Mouse (Mus musculus) heart, postnatal 4 days (tissue): ENCODE data around the gene Riok2. TPM values are rescaled to one million over a fixed set of nuclear protein-coding genes. Genes with fewer than 3 reads are reported as not detected.
"Not testable (repeated sequence)": the region's sequence is repeated elsewhere in the genome, so short reads cannot be mapped to it uniquely, and the experiment has no call there.

ENCODE experiments used
- DNase-seq: peaks from one replicate; pipeline ENCODE4 v3.0.0; 2021
- total RNA-seq, 2 experiments: library from RNA; stranded (reverse); gene quantifications; 2 replicates each; pipeline ENCODE4 v1.2.3; 2021

Gene Riok2
- total RNA-seq, result 10 to 100 TPM; 20.3 to 21.3 TPM

DNA sequence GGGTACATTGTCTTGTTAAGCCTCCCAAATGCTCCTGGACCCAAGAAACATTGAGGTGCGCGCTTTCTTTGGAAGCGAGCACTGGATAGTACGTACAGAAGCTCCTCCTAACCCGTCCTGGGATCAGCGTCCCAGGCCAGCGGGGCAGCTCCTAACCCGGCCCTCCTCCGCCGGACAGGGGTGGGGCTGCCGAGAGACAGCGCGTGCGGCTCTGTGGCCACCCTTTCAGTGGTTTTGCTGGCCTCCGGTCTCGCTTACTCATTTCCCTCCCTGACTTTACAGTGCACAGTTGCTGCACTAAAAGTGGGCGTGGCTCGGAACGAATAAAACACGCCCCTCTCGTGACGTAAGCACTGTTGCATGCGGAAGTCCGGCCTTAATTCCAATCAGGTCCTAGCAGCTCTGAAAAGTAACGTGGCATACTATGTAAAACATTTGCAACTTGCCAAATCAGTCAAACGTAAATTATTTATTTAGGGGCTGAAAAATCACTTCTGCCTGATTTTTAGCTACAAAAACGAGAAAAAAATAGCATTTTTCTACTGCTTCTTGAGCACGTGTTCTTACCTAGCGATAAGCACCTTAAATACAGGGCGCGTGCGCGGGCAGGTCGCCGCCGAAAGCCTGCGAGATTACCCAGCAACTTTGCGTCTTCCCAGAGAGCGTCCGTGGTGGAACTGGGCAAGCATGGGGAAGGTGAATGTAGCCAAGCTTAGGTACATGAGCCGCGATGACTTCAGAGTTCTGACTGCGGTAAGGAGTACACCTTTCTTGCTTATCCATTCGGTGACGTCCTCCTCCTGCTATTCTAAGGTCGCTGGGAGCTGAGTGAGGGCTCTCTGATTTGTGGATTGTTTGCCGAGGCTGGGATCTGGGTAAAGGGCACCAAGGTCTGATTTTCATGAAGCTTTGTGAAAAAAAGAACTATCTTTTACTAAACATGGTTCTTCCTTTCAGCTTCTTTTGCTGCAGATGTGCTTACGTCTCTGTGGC is at the start of gene Riok2:
Riok2 (plus strand) TSS at position 392 of the 993 bp plus-strand sequence.
- DNase-seq, result peak; percentile 96

DNA sequence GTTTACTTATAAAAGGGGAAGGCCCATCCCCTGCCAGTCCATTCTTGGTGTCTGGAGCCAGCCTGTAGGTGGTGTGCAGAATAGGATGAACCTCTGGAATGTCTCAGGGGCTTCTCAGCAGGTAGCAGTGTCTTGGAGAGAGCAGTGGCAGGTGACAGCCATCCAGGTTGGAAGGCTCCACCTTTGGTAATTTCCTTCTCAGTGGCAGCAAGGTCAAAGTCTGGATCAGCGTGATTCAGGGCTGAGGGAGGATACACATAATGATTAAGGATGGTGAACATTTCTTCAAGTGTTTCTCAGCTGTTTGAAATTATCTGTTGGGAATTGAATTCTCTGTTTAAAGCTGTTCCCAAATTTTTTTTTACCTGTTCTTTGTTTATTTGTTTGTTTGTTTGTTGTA is 48.1 kb upstream of the Riok2 start:
- not testable (repeated sequence) for DNase-seq

DNA sequence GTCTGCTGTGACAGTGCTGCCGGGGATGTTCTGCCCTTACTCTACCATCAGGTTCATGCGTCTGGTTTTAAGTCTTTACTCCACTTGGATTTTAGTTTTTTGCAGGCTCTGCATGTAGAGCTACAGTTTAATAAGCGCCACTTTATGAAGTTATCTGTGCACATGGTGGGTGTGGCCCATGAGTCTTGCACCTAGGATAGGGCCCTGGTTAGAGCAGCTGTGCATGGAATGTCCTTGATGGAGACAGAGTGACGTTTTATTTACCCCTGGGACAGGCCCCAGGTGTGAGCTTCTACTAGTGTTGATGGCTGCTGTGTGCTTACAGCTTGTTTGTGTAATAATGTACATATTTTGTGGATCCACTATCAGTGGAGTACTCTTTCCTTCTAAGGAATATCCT is 47.5 kb upstream of the Riok2 start:
- no peak for DNase-seq

DNA sequence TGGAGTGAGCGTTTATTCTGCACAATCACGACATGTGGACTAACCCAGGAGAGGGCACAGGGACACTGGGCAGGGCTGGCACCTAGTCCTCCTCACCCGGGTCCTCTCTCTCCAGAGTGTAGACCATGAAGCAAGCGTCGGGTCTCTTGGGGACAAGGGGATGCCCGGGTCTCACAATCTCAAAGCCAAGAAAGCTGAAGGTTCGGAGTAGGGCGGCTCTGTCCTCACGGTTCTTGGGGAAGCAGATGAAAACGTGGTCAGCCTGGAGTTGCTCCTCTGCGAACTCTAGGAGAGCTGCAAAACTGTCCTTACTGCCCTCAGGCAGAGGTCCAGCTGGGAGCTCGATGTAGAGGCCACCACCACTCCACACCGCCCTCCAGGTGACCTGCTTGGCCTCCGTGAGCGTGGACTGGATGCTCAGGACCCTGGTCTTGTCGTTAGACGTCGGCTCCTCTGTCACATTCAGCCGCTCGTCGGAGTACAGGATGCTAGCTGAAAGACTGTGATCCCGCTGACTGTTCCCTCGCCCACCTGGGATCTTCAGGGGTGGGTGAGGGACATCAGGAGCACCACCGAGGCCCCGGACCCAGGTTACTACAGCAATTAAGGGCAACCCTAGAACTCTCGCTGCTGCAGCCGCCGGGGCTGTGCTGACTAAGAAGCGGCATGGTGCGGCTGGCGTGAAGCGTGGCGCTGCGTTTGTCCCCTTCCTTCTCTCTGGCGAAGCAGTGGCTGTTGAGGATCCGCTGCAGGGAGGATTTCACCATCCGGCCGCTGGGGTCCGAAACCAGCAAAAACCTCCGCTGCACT is 28.5 kb upstream of the Riok2 start:
- not testable (repeated sequence) for DNase-seq

DNA sequence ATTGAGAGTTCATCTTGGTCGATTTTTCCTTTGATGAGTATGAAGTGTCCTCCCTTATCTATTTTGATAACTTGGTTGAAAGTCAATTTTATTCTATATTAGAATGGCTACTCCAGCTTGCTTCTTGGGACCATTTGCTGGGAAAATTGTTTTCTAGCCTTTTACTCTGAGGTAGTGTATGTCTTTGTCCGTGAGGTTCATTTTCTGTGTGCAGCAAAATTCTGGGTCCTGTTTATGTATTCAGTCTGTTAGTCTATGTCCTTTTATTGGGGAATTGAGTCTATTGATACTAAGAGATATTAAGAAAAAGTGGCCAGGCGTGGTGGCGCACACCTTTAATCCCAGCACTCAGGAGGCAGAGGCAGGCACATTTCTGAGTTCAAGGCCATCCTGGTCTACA is 27.8 kb upstream of the Riok2 start:
- not testable (repeated sequence) for DNase-seq

DNA sequence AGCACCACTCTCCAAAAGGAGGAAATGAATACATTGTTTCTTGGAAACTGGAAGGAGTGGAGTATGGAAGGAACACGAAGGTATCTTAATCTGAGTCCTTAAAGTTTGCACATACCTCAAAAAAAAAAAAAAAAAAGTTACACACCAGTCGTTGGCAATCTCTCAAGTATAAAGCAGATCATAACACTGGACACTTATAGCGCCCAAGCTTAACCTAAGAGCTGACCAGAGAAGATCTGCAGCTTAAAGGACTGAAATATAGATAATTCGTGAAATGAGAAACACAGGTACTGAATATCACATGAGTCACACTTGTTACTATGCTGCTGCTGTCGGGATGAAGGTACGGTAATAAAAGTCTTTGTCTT is 575 bp upstream of the Riok2 start:
- DNase-seq, result no peak

DNA sequence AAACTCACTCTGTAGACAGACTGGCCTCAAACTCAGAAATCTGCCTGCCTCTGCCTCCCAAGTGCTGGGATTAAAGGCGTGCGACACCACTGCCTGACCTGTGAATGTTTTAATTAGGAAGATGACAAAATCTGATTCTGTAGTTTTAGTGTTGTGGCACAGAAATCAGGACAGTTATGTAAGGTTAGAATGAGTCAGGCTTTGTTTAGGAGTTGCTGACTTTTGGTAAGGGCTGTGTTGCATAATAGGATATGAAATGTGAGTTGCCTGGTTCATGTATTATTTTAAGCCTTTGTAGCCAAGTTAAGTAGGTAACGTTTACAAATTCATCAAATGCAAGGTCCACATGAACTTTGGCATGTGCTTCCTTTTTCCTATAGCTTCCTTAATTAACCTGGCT is 1.5 kb downstream of the Riok2 start:
- no peak for DNase-seq

DNA sequence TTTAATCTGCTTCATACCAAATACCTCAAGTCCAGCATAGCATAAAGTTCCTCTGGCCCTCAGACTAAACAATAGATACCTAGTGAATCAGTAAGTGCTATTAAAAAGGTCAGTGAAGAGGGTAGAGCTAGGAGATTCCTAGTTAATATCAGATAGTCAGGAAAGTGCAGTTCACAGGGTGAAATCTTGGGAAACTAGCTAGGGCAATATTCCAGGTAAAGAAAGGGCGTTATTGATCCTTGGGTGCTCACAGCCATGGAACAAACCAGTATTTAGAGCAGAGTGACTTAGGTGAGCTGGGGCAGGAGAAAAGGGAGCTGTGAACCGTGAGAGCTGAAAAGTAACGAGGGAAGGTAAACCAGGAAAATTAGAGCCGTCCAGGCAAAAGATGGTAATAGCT is 9.6 kb downstream of the Riok2 start:
- no peak for DNase-seq

DNA sequence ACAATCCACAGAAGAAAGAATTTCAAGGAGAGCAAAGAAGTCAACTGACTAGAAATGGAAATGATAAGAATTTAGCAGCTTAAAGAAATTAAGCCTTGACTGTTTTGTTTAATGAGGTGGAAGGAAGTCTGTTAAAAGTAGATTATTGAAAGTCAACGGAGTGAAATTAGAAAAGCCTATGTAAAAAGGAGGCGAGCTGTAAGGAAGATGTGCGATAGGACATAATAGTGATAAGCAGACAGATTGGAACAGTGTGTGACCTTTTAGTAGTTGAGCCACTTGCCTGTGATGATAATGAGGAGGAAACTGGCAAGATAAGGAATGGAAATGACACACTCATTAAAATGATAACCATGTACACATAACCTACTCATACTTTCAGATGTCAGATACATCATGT is 10.4 kb downstream of the Riok2 start:
- DNase-seq, result no peak

DNA sequence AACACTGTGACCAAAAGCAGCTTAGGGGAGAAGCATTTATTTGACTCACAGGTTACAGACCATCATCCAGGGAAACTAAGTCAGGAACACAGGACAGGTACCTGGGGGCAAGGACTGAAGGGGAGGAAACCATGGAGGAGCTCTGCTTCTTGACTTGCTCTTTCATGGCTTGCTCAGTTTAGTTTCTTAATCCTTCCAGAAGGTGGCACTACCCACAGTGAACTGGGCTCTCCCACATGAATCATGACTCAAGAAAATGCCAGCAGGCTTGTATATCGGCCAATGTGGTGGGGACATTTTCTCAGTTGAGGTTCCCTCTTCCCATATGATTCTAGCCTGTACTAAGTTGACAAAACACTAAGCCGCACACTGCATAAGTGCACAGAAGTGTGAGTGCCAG is 12.0 kb downstream of the Riok2 start:
- no peak for DNase-seq

DNA sequence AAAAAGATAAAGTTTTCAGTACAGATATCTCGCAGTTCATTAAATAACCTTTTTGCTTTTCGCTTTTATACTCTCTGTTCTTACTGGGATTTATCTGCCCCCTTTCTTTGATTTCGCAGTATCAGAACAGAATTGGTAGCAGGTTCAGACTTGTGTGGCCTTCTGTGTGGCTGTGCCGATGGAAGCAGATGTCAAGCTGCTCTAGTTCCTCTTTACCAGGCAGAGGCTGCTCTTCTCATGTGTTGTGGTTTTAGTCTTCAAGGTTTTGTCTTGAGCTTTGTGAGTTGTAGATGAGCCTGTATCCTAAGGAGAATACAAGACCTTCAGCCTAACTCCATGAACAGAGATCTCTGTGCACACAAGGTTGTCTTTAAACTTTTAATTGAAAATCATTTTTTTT is 17.7 kb downstream of the Riok2 start:
- DNase-seq, result no peak

DNA sequence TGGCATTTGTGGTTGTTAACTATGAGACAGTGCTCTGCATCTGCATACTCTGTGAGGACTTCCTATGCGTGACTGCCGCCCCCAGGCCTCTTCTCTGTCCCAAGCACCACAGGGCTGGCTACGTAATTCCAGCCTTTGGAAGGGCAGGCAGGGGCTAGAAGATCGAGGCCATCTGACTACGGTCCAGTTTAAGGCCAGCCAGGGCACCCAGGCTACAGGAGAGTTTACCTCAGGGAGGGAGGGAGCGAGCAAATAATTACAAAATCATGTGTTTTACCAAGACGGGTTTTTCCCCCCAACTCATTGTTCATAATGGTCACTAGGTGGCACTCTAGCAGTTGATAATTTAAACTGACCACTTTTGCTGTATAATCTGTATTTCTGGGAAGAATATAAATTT is 18.8 kb downstream of the Riok2 start:
- no peak for DNase-seq

DNA sequence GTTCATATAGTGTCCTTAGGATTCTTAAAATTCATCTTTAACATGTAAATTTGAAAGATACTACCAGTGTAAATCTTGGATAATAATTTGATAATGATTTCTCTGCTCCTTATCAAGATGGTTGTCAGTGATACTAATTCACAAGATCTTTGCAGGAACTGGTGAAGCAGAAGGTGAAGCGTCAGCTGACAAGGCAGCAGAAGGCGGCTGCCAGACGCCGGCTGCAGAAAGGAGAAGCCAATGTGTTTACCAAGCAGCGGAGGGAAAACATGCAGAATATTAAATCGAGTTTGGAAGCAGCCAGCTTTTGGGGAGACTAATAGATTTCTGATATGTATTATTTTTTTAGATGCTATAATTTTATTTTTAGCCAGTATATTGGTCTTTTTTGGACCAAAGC is 19.2 kb downstream of the Riok2 start:
- DNase-seq, result no peak

DNA sequence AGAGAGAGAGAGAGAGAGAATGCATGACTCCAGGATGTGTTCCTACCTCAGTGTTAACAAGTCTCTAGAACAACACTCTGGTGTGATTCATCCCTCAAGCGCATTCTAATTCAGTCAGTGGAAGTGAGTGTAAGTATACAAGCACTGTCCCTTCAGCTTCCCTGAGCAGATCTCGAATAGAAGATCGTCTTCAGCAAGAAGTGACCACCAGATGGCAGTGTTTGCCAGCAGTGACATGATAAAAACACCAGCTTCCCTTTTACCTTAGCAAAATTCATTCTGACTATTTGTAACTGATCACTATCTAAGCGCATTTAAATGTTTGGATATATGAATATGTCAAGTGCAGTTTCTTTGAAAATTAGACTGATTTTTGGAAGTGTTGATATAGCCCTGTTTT is 20.2 kb downstream of the Riok2 start:
- DNase-seq, result peak; percentile 77

DNA sequence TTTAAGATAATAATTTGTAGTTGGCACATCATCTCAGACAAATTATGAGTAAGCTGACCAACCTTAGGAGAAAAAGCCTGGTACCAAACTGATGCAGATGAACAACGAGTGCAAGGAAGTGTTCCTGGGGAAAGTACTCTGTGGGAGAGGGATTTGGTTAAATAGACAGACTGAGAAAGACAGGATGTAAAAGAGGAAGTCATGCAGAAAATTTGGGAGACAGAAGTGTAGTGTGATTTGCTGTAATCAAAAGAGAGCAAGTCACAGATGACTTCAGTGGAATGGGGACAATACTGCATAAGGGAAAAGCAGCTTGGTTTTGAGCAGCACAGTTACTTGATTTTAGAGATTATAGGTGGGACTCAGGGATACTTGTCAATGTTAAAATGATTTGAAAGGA is 22.8 kb downstream of the Riok2 start:
- DNase-seq, result no peak

DNA sequence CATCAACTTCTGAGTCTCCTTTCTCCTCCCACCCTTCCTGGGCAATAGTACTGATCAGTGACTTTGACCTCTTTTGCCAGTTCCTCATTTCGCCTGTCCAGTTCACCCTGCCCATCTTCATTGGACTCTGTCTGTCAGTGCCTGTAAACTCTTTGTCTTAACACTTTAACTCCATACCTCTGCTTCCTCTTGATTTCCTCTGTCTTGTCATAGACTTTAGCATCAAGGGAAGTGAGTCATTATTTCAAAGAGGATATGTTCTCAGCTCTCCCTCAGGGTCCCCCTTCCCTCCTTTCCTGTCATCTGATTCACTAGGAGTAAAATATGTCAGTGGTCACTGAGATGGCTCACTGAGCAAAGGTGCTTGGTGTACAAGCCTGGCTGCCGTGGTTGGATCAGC is 24.6 kb downstream of the Riok2 start:
- DNase-seq, result no peak

DNA sequence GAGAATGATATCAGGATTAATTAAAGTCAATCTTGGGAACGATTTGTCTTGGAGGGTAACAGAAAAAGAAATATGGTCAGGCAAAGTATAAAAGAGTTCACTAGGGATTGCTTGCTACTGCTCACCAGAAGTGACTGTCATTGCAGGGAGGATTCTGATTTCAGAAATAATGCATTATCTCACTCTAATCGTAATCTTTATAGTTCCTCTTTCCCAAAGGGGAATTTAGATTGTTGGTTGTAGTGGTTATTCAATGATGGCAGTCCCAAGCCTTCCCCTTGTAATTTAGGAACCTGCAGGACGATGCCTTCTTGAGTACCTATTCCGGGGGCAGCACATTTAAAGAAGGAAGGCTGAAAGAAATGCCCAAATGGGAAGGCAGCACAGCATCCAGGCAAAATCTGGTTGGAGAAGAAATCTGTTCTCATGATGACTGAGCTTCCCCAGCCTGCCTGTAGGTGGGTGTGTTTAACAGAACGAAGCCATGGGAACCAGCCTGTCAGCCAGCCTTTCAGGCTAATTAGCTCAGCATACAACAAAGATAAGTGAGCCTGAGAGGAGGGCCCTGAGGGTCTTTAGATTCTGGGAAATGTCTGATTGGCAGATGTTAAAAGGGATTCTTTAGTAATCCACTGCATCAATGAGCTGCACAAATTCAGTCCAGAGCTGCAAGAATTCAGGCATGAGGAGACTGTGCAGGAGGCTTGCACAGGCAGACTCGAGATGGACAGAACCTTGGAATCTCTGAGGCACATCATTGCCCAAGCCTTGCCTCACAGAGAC is 28.3 kb downstream of the Riok2 start, which contains the start of gene Lix1:
Lix1 (plus strand) TSS at position 451 of the 783 bp plus-strand sequence.
- DNase-seq, result peak; percentile 46

DNA sequence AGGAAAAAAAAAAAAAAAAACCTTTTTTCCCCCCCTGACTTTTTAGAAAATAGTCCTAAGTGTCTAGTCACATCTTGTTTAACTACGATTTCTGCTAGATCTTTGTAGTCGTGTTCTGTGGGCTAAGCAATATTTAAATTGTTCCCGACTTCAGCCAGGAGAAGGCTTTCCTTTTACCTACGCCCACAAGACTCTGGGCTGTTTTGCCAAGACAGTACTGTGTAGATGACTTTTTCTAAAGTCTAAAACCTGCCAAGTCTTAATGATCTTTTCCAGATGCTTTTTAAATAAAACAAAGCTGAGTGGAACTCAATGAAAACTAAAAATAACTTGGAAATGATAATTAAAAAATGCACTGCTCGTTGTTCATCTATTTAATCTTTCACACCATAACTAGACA is 28.9 kb downstream of the Riok2 start:
- DNase-seq, result no peak

DNA sequence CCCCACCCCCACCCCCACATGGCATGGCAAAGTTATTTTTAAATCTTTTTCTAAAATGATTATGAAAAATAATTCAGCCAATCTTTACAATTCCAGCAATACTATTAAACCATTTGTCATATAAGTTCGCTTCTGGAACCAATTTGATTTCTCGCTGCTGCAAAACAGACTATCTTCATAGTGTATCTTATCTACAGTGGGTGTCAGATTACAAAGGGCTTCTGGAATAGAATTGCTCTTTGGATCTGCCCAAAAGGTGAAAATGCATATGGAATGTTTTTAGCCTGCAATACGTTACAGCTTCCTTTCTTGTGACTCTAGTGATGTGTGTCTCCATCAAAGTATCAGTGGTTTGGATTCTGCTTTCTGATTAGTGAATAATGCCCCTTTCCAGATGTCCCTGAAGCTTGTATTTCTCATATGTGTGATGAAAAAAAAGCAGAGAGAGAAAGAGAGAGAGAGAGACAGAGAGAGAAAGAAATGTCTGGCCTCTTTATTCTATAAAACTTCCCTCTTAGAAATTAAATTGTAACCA is 29.5 kb downstream of the Riok2 start:
- no peak for DNase-seq

DNA sequence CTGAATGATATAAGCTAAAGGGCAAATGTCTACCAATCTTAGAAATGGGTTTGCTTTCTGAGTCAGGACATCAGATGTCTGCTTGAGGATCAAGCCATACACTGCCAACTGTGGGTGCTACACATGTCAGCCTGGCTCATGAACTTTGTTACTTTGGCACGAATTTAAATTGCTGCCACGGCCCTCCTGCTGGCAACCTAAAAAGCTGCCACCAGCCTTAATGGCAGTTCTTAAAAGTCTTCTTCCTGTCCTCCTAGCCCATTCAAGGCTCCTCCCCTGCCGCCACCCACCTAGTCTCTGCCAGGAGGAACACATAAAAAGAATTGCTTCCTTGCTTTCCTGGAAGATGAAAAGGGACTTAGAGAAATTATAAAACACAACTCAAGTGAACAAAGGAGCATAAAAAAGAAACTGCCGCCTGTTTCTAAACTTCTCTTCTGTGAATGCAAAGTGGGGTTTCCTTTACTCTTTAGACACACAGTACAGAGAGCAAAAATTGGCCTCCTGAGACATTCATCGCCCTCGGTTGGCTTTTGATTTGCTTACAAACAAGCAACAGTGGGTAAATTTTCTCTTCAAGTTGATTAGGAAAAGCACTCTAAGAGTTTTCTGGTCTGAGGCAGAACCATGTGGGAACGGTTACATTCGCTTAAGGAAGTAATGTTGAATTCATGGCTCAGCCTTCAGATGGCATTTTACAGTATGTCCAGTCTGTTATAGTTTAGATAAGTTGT is 30.9 kb downstream of the Riok2 start:
- no peak for DNase-seq

DNA sequence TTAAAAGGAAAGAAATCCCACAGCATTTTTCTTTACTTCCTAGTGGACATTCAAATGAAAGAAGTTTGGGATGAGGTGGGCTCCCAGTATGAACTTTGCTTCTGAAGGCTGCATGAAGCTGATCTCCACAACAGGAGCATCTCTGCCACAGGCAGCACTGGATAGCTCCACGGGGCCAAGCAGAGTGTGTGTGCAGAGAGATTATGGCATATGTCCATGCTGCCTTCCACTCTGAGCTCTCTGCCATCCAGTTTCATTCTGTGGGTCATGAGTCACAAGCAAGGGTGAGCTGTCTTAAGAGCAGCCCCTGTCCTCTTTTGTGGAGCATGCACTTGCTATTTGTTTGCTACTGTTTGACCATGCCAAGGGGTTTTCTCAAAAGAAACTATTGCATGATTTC is 31.5 kb downstream of the Riok2 start:
- DNase-seq, result no peak

DNA sequence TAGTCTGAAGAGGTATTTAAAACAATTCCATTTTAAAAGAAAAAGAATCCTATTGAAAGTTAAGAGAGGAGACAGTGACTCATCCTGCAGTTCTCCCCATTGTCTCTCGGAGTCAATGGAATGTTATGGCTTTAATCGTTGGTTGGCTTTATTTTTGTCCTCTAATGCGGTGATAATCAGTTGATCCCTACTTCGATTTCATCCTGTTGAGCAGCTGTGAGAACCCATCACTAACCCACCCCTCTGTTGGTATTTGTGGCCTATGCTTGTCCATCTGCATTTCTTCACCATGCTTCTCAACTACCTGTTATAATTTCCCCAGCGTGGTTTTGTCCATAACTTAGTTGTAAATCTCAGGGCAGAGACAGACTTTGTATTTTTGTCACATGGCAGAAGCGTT is 34.0 kb downstream of the Riok2 start:
- DNase-seq, result no peak
